Mouse (Mus musculus) T-helper 17 cell (primary cell): ENCODE results near the gene Ddx28.
"Not testable (repeated sequence)": the region's sequence is repeated elsewhere in the genome, so short reads cannot be mapped to it uniquely, and the experiment has no call there.

Experiments used
- in situ Hi-C, 2 experiments: fragments of 300-600 bp; cut with MboI, MseI; formaldehyde crosslinking; loops; 1 replicate in 1 of 2; 2 replicates in 1 of 2; pipeline ENCODE4 v1.15.1; 2025; ENCODE audit warnings: high pct_unique_total_duplicates in 2 of 2

Gene Ddx28

DNA sequence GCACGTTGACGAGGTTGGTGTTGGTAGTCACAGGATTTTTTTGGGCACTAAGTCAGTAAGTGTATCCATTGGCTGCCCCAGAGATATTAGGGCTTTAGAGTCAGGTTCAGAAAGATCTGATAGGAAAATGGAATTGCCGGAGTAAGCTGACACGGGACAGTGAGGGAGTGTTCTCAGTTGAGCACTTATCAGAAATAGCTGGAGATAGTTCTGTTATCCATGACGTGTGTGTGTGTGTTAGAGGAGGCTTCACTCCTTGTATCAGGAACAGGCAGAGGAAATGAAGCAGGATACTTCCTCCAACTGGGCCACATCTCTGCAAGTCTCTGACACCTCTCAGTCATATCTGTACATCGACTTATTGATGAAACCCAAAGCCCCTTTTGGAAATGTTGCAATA lies 4.6 kb upstream of the Ddx28 start:
- in situ Hi-C loops, result loop anchor here in 1 of 2 experiments (25.0 kb wide), 1 partner anchor 1379 kb away; the partner anchor contains the start of genes Ciao2b and Rrad

DNA sequence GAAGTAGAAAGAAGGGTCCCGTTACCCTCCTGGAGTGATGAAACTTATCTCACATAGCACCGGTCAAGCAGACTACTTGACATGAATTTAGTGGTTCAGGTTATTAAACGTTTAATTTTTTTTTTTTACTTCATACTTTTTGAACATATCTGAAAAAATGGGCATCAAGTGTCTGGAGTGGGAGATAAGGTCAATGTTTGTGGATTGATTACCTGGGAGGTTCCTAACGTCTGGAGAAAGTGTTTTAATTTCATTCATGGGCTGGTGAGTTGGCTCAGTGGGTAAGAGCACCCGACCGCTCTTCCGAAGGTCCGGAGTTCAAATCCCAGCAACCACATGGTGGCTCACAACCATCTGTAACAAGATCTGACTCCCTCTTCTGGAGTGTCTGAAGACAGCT lies 521 bp upstream of the Ddx28 start:
- in situ Hi-C loops, result loop anchor here in 1 of 2 experiments (25.0 kb wide), 1 partner anchor 1375 kb away; the partner anchor contains the start of genes Ciao2b and Rrad

DNA sequence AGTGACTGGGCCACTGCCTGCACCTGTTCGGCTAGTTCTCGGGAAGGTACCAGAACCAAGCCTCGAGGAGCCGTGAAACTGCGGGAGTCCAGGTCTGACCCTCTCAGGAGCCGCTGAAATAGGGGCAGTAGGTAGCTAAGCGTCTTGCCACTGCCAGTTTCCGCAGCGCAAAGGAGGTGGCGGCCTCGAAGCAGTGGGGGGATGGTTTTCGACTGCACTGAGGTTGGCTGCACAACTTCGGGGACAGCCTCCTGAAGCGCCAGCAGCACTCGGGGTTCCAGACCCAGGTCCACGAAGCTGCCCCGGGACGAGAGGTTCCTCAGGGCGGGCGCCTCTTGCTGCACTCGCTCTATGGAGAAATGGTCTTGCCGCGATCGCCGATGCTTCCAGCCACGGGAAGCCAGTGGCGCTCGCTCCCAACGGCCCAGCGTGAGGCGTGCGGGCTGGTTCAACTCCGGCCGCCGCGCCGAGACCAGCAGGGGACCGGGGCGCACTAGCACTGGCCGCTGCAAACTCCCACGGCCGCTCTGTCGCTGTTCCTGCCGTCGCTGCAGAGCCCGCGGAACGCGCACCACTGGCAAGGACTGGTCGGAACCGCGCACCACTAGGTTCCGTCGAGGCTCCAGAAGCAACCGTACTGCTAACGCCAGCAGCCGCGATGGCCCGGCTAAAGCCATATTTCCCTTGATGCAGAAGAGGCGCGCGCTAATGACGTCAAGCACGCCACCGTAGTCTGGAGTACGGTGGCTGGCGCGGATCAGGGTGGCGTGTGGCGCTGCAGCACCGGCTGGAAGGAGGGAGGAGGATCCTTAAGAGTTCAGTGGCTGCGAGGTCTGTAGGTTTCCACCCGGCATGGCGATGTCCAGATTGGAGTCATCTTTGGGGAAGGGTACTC lies 687 bp downstream of the Ddx28 start:
- in situ Hi-C loops, result loop anchor here in 1 of 2 experiments (25.0 kb wide), 1 partner anchor 1374 kb away; the partner anchor contains the start of genes Ciao2b and Rrad

DNA sequence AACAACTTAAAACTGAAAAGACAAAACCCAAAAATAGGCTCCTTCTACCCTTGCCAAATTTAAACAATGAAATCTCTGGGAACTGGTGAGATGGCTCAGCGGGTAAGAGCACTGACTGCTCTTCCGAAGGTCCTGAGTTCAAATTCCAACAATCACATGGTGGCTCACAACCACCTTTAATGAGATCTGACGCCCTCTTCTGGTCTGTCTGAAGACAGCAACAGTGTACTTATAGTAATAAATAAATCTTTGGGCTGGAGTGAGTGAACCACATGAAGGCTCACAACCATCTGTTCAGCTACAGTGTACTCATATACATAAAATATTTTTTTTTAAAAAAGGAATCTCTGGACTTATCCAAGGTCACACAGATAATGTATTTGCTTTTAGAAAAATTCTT lies 3.8 kb downstream of the Ddx28 start:
- in situ Hi-C loops, result loop anchor here in 1 of 2 experiments (25.0 kb wide), 1 partner anchor 1371 kb away; the partner anchor contains the start of genes Ciao2b and Rrad

DNA sequence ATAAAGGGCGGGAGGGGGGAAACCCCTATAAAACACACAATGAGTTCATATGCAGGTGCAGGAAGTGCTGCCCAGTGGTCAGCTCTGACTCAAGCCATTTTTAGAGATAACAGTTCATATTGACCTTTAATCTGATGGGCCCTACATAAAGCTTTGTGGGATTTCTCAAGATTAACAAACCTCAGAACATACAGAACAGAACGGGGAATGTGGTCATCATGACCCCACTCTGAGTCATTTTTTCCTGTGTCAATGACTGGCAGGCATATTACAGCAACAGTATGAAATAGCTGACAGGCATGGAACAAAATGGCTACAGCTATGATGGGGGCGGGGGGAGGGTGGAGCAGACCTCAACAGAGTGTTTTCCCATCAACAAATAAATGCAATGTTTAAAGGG lies 4.5 kb downstream of the Ddx28 start:
- in situ Hi-C loops, result loop anchor here in 1 of 2 experiments (25.0 kb wide), 1 partner anchor 1370 kb away; the partner anchor contains the start of genes Ciao2b and Rrad

DNA sequence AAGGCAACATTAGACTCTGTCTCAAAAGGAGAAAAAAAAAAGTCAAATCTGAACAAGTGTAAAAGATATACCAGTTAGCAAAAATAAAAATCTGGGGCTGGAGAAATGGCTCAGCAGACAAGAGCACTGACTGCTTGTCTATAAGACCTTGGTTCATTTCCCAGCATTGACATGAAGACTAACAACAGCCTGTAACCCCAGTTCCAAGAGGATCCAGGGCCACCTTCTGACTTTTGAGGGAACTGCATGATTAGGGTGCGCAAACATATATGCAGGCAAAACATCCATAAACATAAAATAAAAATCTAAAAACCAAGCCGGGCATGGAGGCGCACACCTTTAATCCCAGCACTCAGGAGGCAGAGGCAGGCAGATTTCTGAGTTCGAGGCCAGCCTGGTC lies 5.3 kb downstream of the Ddx28 start:
- in situ Hi-C loops, result loop anchor here in 1 of 2 experiments (25.0 kb wide), 1 partner anchor 1369 kb away; the partner anchor contains the start of genes Ciao2b and Rrad

DNA sequence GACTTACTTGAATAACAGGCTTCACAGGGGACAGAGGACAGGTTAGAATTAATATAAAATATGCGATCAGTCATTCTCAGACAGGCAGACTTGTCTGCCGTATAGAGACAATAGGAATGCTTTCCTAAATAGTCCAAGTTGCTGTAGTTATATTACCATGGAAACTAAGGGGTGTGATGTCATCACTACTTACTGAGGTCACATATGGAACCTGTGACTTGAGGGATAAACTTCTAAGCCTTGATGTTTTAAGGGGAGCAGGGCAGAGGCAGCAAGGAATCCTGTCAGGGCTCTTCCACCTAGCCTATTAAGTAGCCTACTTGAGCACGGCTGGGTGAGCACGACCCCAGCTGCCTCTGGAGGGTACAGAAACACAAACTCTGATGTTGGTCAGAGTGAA lies 5.8 kb downstream of the Ddx28 start, which contains the start of gene Dpep2nb:
Dpep2nb (minus strand) TSS at position 101 of the 400 bp plus-strand sequence.
- in situ Hi-C loops, result loop anchor here in 1 of 2 experiments (25.0 kb wide), 1 partner anchor 1369 kb away; the partner anchor contains the start of genes Ciao2b and Rrad

DNA sequence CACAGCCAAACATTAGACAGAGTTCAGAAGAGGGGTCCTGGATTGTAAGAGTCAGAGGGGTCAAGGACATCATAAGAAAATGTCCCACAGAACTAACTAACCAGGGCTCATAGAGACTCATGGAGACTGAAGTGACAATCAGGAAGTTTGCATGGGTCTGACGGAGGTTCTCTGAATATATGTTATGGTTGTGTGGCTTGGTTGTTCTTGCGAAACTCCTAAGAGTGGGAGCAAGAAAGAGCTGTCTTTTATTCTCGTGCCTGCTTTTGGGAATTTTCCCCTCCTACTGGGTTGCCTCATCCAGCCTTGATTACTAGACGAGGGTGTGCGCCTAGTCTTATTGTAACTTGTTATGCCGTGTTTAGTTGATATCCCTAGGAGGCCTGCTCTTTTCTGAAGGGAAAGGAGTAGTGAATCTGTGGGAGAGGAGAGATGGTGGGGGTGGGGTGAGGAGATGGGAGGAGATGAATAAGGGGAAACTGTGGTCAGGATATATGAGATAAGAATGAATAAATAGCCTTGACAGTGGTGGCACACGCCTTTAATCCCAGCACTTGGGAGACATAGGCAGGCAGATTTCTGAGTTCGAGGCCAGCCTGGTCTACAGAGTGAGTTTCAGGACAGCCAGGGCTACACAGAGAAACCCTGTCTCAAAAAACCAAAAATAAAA lies 7.0 kb downstream of the Ddx28 start:
- in situ Hi-C loops, result loop anchor here in 1 of 2 experiments (25.0 kb wide), 1 partner anchor 1367 kb away; the partner anchor contains the start of genes Ciao2b and Rrad

DNA sequence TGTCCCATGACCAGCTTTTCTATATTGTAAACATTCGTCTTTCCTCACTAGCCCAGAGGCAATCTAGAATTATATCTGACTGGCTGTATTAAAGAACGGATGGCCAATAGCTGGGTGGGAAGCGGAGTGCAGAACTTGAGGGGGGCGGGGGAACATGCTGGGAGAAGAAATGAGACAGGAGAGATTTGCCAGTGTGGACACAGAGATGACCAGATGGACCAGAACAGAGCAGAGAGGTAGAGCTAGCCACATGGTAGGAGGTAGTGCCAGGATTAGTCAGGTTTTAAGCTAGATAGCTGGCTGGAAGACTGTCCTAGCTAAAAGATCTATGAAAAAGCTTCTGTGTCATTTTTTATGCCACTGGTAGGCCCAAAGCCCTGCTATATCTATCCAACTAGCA lies 9.8 kb downstream of the Ddx28 start:
- in situ Hi-C loops, result loop anchor here in 1 of 2 experiments (25.0 kb wide), 1 partner anchor 1365 kb away; the partner anchor contains the start of genes Ciao2b and Rrad

DNA sequence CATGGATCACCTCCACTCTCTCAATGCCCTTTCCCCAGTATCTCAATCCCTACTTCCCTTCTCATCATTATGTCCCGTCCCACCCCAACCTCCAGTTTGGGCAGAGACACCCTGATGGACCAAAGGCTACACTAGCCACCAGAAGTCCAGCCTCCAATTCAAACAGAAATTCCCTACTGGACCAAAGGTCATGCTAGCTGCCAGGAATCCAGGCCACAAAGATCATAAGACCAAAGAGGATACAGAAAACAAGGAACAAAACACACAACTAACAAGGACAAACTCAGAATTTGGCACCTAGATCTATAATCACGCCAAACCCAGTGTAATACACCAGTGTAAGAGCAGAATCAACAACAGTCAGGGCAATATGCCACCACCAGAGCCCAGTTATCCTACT lies 12.7 kb downstream of the Ddx28 start:
- in situ Hi-C loops, result no loop called here

DNA sequence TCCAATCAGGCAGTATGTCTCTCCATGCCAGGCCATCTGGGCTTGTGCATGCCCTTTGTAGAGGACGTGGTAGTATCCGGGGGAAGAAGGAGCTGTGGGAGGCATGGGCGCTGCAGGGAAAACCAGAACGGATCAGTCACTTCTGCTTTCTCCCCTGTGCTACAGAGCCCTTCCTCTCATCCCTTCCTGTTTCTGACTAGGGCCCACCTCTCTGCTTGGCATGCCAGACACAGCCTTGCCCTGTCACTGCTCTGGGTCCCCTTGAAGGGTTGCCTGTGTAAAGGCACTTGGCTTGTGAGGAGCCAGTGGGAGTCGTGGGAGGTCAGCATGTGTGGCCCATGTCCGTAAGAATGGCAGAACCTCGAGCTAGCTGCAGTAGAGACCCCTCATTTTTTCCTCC lies 15.3 kb downstream of the Ddx28 start:
- in situ Hi-C loops, result no loop called here

DNA sequence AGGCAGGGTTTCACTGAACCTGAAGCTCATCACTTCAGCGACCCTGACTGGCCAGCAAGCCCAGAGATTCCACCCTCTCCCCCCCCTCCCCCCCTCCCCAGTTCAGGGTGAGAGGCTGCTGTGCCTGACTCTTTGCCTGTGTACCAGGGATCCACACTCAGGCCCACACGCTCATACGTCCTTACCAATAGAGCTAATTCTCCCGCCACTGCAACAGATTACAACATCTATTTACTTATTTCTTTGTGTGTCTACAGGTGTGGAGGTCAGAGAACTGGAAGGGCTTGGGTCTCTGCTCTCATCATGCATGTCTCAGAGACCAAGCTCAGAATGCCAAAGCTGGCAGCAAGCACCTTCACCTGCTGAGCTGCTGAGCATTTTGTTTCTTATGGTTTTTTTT lies 18.5 kb downstream of the Ddx28 start:
- in situ Hi-C loops, result no loop called here

DNA sequence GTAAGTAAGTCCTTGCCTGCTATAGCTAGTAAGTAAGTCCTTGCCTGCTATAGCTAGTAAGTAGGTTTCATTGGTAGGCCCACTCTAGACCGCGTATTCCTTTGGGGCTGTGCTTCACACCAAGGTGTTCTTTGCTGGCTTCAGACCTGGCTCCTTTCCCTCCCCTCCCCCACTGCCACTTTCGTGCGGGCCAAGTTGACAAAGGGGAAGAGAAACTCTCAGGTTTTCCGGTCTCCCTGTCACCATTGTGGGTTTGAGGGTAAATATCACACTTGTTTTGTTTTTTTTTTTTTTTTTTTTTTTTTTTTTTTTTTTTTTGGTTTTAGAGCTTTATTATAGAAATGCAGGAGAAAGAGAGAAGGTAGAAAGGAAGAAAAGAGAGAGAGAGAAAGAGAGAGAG lies 19.2 kb downstream of the Ddx28 start:
- in situ Hi-C loops, result no loop called here

DNA sequence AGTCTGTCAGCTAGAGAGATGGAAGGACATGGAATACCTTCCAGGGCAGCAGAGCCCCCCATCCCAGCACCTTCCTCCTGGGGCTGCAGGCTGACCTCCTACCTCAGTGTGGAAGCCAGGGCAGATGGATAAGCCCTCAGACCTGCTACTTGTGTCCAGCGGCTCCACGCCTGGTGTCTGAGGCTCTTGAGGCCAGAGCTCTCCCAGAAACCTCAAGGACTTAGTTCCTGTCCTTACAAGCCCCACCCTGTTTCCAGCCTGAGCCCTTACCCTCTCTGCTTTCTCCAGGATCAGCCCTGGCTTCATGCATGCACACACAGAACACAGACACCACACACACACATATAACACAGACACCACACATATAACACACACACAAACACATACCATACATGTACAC lies 20.1 kb downstream of the Ddx28 start:
- in situ Hi-C loops, result no loop called here

DNA sequence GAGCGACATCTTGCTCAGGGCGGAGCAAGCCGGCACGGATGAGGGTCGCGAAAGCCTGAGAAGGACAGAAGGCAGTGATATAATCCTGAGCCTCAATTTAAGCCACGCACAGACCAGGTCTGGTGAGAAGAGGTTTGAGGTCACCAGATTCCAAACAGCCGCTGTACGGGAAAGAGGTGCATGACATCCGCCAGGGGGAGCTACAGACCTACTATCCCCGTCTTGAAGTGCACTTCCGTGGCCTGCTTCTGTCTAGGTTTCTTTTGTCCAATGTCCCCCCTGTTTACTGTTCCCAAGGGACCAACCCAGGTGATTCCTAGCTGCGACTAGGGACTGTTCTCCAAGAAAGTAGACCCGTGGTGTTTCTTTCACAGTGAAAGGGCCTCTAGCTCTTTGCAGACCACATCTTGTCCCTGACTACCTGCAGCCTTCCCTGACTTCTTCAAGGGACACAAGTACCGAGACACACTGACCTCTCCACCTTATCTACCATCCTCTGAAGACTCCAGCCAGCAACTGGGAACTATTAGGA lies 20.8 kb downstream of the Ddx28 start, which contains the start of gene Dus2:
Dus2 (plus strand) TSS at position 482 of the 532 bp plus-strand sequence.
- in situ Hi-C loops, result no loop called here

DNA sequence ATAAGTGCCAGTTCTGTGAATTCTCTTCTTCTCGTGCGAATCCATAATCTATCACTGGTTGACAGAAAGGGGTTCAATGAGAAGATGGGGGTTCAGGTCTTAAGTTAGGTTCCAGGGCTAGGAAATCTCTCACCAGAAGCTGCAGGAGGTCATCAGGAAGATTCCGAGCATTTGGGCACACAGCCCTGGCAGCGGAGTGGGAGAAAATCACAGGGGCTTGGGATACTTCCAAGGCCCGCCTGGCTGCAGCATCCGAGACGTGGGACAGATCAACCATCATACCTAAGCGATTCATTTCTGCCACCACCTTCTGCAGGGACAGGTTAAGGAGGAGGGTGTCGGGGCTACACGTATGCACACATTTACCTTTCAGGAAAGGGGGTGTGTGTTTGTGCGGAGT lies 23.1 kb downstream of the Ddx28 start:
- in situ Hi-C loops, result loop anchor here (5.0 kb wide), 1 partner anchor 34 kb away; no protein-coding TSS in a partner anchor

DNA sequence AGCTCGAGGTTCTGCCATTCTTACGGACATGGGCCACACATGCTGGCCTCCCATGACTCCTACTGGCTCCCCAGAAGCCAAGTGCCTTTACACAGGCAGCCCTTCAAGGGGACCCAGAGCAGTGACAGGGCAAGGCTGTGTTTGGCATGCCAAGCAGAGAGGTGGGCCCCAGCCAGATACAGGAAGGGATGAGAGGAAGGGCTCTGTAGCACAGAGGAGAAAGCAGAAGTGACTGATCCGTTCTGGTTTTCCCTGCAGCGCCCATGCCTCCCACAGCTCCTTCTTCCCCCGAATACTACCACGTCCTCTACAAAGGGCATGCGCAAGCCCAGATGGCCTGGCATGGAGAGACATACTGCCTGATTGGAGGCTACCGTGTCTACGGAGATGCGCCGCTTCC lies 28.3 kb downstream of the Ddx28 start:
- in situ Hi-C loops, result not testable (repeated sequence)

DNA sequence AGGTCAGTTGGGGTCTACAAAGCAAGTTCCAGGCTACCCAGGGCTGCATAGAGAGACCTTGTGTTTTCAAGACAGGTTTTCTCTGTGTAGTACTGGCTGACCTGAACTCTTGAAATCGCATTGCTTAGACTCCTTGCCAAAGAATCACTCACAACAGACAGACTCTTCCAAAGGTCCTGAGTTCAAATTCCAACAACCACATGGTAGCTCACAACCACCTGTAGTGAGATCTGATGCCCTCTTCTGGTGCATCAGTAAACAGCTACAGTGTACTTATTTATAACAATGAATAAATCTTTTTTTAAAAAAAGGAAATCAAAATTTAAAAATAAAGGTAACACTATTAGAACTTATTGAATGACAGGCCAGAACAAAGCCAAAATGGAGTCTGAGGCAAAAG lies 30.5 kb downstream of the Ddx28 start:
- in situ Hi-C loops, result no loop called here

DNA sequence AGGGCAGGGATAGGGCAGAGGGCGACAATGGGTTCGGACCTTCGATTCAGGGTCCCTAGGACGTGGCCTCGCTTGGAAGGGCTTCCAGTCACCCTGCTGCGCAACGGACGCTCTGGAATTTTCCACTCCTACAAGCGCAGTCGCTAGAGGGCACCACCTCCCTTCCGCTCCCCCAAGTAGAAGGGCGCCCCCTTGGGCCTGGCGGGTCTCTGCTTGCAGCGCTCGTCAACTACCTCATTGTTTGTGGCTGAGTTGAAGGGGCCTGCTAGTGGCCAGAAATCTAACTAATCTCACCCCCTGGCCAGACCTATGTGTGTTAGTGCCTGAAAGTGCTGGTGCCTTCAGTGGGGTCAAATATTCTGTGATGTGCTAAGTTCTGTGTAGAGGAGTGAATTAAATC lies 32.4 kb downstream of the Ddx28 start, which contains the start of gene Dpep3:
Dpep3 (minus strand) TSS at position 105 of the 400 bp plus-strand sequence.
- in situ Hi-C loops, result no loop called here

DNA sequence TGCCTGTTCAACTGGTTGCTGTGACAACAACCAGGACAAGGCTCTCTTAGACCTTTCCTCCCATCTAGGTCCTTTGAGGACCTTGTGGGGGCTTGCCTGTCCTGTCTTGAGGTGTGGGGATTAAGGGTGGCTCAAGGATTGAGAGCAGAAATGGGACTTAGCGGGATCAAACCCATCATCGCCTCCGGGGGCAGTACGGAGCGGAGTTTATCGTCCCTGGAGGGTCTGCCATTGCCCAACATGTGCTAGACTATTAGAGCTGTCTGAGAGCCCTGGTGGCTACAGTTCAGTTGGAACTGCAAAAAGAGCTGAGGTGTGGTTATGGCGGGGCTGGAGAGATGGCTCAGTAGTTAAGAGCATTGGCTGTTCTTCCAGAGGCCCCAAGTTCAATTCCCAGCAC lies 36.3 kb downstream of the Ddx28 start:
- in situ Hi-C loops, result no loop called here

DNA sequence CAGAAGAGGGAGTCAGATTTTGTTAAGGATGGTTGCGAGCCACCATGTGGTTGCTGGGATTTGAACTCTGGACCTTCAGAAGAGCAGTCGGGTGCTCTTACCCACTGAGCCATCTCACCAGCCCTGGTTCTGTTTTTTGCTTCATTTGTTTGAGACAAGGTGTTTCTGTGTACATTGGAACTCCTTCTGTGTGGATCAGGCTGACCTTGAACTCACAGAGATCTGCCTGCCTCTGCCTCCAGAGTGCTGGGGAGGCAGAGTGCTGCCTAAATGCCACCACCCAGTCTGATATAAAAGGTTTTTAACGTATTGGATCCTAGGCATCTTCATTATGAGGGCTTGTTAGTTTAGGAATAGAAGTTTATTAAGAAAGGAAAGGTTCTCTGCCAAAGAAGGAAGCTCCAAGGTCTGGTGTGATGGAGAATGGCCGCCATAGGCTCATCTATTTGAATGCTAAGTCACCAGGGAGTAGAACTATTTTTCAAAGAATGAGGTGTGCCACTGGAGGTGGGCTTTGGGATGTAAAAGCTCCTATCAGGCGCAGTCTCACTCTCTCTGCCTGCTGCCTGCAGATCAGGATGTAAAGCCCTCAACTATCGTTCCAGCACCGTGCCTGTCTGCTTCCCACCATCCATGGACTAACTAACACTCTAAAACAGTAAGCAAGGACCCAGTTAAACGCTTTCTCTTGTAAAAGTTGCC lies 40.5 kb downstream of the Ddx28 start:
- in situ Hi-C loops, result no loop called here
